Mouse (Mus musculus) cerebellum, postnatal 36 days (tissue): ENCODE data around the gene Stpg4.

Experiments
- DNase-seq, 2 experiments: peaks; one replicate each; pipeline ENCODE4 v3.0.0; 2021 to 2022; ENCODE audit warnings: mixed read lengths in 2 of 2

Gene Stpg4

GRCm38 (mm10) chr17:87427511-87427910 lies at the start of gene Stpg4:
Gene Stpg4 (minus strand): TSS chr17:87427741.
- DNase-seq = no peak

DNA sequence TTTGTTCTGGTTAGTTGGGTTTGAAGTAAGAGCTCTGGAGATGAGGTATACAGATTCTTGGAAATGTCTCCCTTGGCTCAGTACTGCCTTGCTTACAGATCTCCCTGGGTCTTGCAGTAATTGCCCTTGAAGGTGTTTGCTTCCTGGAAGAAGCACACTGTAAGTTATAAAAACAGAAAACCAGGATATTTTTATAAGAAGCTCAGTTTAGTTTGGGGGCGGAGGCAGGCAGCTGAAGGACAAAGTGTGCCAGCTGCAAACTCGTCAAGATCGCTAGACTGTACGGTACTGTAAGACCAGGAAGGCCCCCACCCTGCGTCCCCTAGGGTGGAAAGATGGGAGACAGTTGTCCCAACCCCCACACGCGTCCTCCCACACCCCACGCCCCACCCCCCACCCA lies 47.8 kb upstream of the Stpg4 start:
- no peak for DNase-seq

GRCm38 (mm10) chr17:87474501-87474795 lies 46.9 kb upstream of the Stpg4 start:
- no peak for DNase-seq

GRCm38 (mm10) chr17:87473736-87474500 lies 46.4 kb upstream of the Stpg4 start:
- DNase-seq = peak; percentile 55 to 62

- DNase-seq = peak in 1 of 2 experiments; percentile 37
Observed at GRCm38 (mm10) chr17:87473441-87473735, 45.8 kb upstream of the Stpg4 start.

GRCm38 (mm10) chr17:87472879-87473278 lies 45.3 kb upstream of the Stpg4 start:
- no peak for DNase-seq

- DNase-seq = no peak
Observed at GRCm38 (mm10) chr17:87471661-87472060, 44.1 kb upstream of the Stpg4 start.

- DNase-seq = no peak
Observed at GRCm38 (mm10) chr17:87470797-87471196, 43.3 kb upstream of the Stpg4 start.

GRCm38 (mm10) chr17:87470282-87470681 lies 42.7 kb upstream of the Stpg4 start:
- DNase-seq = no peak

GRCm38 (mm10) chr17:87469428-87469827 lies 41.9 kb upstream of the Stpg4 start:
- no peak for DNase-seq

DNA sequence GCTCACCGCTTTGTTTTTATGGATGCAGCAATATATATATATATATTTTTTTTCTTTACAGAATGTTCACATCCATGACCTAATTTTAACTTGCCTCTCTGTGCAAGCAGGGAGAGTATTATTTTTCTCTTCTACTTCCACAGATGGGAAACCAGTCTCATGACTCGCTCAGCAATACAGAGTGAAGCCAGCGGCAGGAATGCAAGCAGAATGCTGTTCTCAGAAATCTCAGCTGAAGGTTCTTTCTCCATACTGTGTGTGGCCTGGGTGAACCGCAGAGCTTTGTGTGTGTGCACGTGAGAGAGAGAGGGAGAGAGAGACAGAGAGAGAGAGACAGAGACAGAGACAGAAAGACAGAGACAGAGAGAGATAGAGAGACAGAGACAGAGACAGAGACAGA lies 41.1 kb upstream of the Stpg4 start:
- no peak for DNase-seq

DNA sequence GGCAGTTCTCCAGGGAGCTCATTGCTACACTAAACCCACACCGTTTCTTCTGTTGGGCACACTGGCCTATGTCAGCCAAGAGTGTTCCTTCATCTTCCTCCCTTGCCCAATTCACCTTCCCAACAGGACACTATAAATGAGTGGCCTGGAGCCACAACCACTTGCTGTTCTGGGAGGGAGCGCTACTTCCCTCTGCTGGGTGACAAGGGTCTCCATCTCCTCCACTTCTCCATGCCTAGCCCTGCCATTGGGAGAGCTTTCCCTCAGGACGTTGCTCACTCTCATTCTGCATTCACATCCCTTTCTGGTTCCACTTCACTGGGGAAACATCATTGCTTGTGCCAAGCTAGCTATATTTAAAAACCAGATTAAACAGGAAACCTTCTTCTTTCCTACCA lies 34.0 kb upstream of the Stpg4 start:
- DNase-seq = no peak

DNA sequence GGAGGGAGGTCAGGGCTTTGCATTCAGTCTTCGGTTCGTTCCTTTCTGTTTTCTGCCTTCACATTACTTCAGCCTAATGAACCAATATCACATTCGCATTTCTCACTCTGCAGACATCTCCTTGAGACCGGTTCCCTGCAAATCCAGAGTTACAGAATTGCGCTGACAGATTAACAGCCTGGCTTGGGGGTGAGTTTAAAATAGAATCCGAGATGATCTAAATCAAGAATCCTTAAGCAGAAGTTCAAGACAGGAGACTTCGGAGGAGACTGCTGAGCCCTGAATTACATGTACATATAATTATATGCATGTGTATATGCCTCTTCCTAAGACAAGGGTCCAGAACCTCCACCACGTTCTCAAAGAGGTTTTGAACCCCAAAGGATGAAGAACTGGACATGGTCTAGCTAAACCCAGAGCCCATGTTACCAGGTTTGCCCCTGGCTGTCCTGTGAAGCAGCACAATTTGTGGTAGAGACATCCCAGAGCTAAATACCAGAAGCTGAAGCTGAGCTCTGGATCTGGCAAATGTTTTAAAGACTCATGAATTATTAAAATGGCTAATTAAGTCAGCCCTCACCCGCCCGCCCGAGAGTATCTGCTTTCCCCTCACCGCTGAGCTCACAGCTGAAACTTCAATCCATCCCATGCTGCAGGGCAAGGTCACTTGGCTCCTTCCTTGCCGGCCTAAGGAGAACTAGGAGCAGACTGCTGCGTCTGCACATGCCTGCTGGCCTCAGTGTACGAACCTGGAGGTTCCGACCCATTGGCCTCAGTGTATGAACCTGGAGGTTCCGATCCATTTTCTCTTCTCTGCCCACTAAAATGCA lies 33.3 kb upstream of the Stpg4 start:
- DNase-seq = no peak

- DNase-seq = no peak
Observed at GRCm38 (mm10) chr17:87459750-87460668, 32.5 kb upstream of the Stpg4 start.

DNA sequence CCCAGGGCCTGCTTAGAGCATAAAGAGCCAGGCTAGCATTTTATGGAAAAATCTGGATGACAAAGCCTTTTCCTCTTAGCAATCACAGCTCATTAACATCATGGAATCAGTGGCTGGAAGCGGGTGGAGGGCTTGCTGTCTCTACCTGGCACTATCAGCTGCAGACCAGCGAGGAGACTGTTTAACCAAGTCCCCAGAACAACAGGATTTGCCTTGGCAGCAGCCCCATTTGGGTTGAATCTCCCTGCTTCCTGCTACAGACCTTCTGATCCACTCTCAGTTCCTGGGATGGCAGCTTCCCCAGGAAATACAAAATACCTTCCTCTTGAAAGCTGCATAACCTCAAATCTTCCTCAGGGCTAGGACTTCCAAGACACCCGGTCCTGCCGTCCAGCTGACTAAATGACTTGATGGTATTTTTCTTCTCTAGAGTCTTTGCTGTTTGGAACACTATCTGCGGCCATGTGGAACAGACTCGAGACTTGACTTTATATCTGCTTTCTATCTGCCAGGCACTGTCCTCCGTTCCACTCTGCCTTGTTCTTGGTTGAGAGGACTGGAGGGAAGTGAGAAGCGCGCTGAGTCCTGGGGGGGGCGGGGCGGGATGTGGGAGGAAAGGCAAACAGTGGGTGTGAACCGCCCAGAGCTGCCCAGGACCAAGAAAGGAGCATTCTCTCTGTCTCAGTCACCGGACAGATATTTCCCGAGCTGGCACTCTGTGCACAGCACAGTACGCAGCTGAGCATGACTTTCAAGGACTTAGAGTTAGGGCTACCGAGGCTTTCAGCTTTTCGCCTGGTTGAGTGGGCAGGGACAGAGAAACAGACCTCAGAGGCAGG lies 31.6 kb upstream of the Stpg4 start:
- DNase-seq = peak; percentile 52

GRCm38 (mm10) chr17:87457961-87458360 lies 30.4 kb upstream of the Stpg4 start:
- DNase-seq = no peak

GRCm38 (mm10) chr17:87454121-87454520 lies 26.6 kb upstream of the Stpg4 start:
- DNase-seq = no peak

DNA sequence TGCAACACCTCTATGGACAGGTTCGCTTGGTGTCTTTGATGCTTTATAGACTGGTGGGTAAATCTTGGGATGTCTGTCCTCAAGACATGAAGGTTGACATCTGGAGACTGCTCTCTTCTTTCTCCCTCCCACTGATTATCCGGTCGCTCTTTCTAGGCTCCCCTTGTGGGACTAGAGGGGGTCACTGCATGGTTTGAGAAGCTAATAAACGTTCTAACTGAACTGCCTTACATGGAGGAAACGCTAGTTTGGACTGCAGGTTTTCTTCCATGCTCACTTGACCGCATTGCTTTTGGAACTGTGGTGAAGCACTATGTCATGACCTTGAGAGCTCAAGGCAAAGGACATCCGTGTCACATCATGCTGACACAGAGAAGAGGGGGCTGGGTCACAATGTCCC lies 25.8 kb upstream of the Stpg4 start:
- no peak for DNase-seq

DNA sequence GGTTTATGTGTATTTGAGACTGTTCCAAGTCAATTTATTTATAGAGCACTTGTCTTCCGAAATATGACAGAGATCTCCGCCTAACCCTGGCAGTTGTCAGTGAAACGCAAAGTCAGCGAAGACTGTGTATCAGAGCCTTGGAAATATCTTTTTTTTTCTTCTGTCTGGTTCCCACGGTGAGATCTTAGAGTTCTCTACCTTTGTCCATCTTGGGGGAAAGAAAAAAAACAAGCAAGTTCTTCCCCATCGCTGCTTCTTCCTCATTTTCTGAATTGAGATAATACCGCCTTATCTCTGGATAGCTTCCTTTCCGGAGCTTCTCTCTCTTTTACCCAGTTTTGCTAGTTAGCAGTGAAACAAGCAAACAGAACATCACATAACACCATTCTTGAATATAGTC lies 21.3 kb upstream of the Stpg4 start:
- no peak for DNase-seq

- DNase-seq = no peak
Observed at GRCm38 (mm10) chr17:87448339-87448738, 20.8 kb upstream of the Stpg4 start.

- peak in 1 of 2 experiments; percentile 34 for DNase-seq
Observed at GRCm38 (mm10) chr17:87447612-87448200, 20.2 kb upstream of the Stpg4 start.
